Mouse (Mus musculus) 3134 (cell line): ENCODE measurements around the gene Ube2q1.

Source experiments
- DNase-seq: peaks from one replicate; pipeline ENCODE4 v3.0.0-alpha.2; 2011; ENCODE audit warnings: low spot score; ENCODE audit not compliant: insufficient read length; ENCODE audit errors: extremely low read depth

Gene Ube2q1

DNA sequence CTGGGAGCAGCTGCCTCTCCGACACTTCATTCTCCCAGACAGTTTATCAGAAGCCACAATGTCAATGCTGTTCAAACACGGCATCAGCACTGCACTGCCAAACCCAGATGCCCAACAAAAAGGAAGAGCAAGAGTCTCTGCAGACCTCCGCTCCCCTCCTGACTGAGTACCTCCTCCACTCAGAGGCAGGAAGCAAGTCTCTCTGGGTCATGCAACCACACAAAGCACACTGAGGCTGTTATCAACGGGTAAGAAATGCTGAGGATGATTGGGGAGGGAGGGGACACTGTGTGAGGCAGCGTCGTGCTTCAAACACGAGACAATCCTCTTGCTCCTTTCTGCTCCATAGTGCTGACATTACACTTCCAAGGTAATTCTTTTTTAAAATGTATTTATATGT lies 46.5 kb downstream of the Ube2q1 start:
- DNase-seq = no peak

GRCm38 (mm10) chr3:89820311-89821095 lies 47.1 kb downstream of the Ube2q1 start:
- no peak for DNase-seq

DNA sequence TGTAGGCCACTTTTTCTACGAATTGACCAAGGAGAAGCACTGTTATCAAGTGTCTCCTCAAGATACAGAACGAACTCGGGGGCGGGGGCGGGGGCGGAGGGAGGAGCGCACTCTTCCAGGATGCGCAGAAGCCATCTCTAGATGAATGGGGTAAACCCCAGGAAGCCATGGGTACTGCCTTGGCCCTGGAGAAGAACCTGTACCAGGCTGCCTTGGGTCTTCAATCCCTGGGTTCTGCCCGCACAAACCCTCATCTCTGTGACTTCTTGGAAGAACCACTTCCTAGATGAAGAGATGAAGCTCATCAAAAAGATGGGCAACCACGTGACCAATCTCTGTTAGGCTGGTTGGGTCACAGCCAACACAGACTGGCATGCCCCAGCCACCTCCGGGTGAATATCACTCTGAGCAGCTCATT lies 47.7 kb downstream of the Ube2q1 start:
- no peak for DNase-seq

DNA sequence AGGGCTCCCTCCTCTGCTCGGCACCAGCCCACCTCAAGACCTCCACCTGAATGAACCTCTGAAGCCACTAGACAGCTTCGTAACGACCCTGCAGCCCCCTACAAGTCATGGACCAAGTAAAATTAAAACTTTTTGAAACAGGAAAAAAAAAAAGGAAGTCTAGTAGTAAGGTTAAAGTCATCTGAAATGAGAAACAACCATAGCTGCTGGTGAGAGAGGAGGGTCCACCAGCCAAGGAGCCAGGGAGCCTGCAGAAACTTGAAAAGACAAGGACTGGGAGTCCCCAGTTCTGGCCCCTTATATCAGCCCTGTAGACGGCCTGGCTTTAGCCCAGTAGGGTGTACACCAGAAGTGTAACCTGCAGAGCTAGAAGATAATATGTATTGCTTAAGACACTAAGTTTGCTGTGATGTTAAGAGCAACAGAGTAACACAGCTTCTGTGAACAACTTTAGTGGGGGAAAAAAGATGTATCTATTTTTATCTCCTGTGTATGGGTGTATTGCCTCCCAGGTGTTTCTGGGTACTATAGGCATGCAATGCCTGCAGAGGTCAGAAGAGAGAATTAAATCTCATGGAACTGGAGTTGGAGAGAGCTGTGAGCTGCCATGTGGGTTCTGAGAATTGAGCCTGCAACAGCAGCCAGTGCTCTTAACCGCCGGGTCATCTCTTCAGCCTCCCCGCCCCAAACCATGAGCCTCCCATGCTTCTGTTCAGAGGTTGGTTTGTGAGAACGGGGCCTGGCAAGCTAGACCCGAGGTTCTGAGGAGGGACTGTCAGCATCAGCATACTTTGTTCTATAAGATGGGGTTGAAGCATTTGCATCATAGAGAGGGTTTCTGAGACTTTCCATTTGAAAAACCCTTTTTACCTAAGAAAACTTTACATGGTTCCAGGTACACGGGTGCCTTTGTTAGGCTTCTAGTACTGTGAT lies 48.4 kb downstream of the Ube2q1 start:
- no peak for DNase-seq

DNA sequence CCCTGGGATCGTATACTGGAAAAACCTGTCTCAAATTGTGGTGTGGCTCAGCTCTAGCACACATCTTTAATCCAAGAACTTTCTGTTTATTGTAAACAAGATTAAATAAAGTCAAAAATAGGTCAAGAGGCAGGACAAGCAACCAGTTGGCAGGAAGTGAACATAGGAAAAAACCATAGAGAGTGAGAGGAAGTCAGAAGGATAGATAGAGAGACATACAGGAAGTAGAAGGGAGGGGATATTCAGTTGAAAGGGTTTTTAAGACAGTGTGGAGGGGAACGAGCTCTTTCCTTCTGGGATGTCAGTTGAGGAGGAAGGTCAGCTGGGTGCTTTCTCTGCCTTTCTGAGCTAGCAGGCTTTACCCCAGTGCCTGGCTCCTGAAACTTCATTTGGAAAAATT lies 50.2 kb downstream of the Ube2q1 start:
- DNase-seq = no peak

GRCm38 (mm10) chr3:89826295-89826694 lies 52.9 kb downstream of the Ube2q1 start:
- DNase-seq = no peak

DNA sequence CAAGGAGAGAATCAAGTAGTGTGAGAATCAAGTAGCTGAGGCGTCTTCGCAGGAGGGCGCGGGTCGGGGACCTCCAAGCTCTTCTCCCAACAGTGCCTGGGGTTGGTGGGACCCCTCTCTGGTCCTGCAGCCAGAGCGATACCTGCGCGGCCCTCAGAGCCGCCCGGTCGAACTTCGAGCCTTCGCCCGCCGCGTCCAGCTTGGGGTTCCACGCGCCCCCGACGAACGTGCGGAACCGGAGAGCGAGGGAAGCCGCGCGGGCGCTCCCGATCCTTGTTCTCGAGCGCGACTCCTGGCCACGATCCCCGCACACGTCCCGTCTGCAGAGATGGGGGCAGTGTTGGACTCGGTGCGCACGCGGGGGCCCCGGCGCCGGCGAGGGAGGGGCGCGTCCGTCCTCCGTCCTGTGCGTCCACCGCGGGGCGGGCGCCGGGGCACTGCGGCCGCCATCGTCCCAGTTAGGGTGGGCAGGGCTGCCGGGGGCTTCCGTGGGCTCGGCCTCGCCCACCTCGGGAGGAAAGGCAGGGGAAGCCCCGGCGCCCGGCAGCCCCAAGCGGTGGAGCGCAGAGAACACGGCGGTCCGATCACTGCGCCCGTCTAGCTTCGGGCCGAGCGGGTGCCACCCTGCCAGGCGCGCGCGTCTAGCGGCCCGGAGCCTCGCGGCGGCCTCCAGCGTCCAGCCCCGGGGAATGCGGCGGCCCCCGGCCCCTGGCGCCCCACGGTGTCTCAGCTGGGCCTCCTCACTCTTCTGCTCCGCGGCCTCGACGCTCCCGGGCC lies 57.6 kb downstream of the Ube2q1 start, which contains the start of gene She:
Gene She, plus strand, starts transcription at position 556 of the 777 bp plus-strand sequence.
- DNase-seq = no peak
